Mouse (Mus musculus): ENCODE results near the gene St3gal4. TPM values are rescaled to one million over a fixed set of nuclear protein-coding genes. Genes with fewer than 3 reads are reported as not detected.

St3gal4 gene
- polyA plus RNA-seq, 2 experiments, result 14.5 to 35.6 TPM

GRCm38 (mm10) chr9:35026311-35026710 lies 92.8 kb downstream of the St3gal4 start:
- no peak overlapping the region for H3K4me3 ChIP-seq (replicated peaks; ENCODE audit: low read length)
- H3K9me3 ChIP-seq (ENCODE audit: control insufficient read depth, low read length), result no peaks in the 10 kb centered on the region
- H3K9ac ChIP-seq (ENCODE audit: low read depth, low read length, severe bottlenecking), result no peak overlapping the region
- ATAC-seq (ENCODE audit: low FRiP score, low read depth) (no peak), DNase-seq (ENCODE audit: low spot score) (no peak)
- H3K4me2 ChIP-seq (replicated peaks; ENCODE audit: low read depth, low read length, severe bottlenecking), result no peak overlapping the region
- no peaks in the 10 kb centered on the region; the same call in 1 of the 2 replicates for H3K36me3 ChIP-seq (ENCODE audit: control insufficient read depth, insufficient read depth, low read length)
- peaks cover 19% of the 10 kb centered on the region for H3K4me1 ChIP-seq (ENCODE audit: control insufficient read depth, insufficient read depth, low read length)
- WGBS, result 62% methylated on average over 6 of the region's 6 CpGs
- TF ChIP-seq POLR2A (IDR thresholded peaks at IDR 0.05; ENCODE audit: borderline replicate concordance, extremely low read depth, insufficient read depth, insufficient read length), result no peak
- H3K27ac ChIP-seq (replicated peaks; ENCODE audit: low read depth, low read length), result no peak overlapping the region
- no peaks in the 10 kb centered on the region for H3K27me3 ChIP-seq (ENCODE audit: control insufficient read depth, insufficient read depth, low read length)

GRCm38 (mm10) chr9:35024591-35025496 lies 94.2 kb downstream of the St3gal4 start:
- DNase-seq (ENCODE audit: low spot score) (no peak), ATAC-seq (ENCODE audit: low FRiP score, low read depth) (no peak)
- 7% methylated on average over 24 of the region's 25 CpGs for WGBS
- Histone ChIP-seq H3K9ac (ENCODE audit: low read depth, low read length, severe bottlenecking) (peak overlapping the region; percentile 50), H3K4me1 (ENCODE audit: control insufficient read depth, insufficient read depth, low read length) (peaks cover 24% of the 10 kb centered on the region), H3K27me3 (ENCODE audit: control insufficient read depth, insufficient read depth, low read length) (no peaks in the 10 kb centered on the region), H3K36me3 (ENCODE audit: control insufficient read depth, insufficient read depth, low read length) (no peaks in the 10 kb centered on the region; the same call in 1 of the 2 replicates), H3K4me3 (replicated peaks; ENCODE audit: low read length) (peak overlapping the region; percentile 30), H3K4me2 (replicated peaks; ENCODE audit: low read depth, low read length, severe bottlenecking) (peak overlapping the region; percentile 59), H3K27ac (replicated peaks; ENCODE audit: low read depth, low read length) (no peak overlapping the region), H3K9me3 (ENCODE audit: control insufficient read depth, low read length) (no peaks in the 10 kb centered on the region)
- no peak for TF ChIP-seq POLR2A (IDR thresholded peaks at IDR 0.05; ENCODE audit: borderline replicate concordance, extremely low read depth, insufficient read depth, insufficient read length)

GRCm38 (mm10) chr9:35021744-35022143 lies 97.3 kb downstream of the St3gal4 start:
- 83% methylated on average over 1 of the region's 1 CpGs for WGBS
- no peak for ATAC-seq (ENCODE audit: low FRiP score, low read depth)

GRCm38 (mm10) chr9:35020015-35020653 lies 98.9 kb downstream of the St3gal4 start:
- H3K27ac ChIP-seq (replicated peaks; ENCODE audit: low read depth, low read length), result no peak overlapping the region
- H3K36me3 ChIP-seq (ENCODE audit: control insufficient read depth, insufficient read depth, low read length), result no peaks in the 10 kb centered on the region
- no peak for TF ChIP-seq POLR2A (IDR thresholded peaks at IDR 0.05; ENCODE audit: borderline replicate concordance, extremely low read depth, insufficient read depth, insufficient read length)
- peaks cover 26% of the 10 kb centered on the region for H3K4me1 ChIP-seq (ENCODE audit: control insufficient read depth, insufficient read depth, low read length)
- DNase-seq (ENCODE audit: low spot score) (peak; percentile 50), ATAC-seq (ENCODE audit: low FRiP score, low read depth) (no peak)
- WGBS, result 40% methylated on average over 11 of the region's 11 CpGs
- H3K9ac ChIP-seq (ENCODE audit: low read depth, low read length, severe bottlenecking), result no peak overlapping the region
- H3K9me3 ChIP-seq (ENCODE audit: control insufficient read depth, low read length), result no peaks in the 10 kb centered on the region
- H3K4me2 ChIP-seq (replicated peaks; ENCODE audit: low read depth, low read length, severe bottlenecking), result no peak overlapping the region
- no peaks in the 10 kb centered on the region for H3K27me3 ChIP-seq (ENCODE audit: control insufficient read depth, insufficient read depth, low read length)
- H3K4me3 ChIP-seq (replicated peaks; ENCODE audit: low read length), result no peak overlapping the region

More at GRCm38 (mm10) chr9:35021744-35022143, 97.3 kb downstream of the St3gal4 start:
- Histone ChIP-seq H3K9ac (ENCODE audit: low read depth, low read length, severe bottlenecking) (no peak overlapping the region), H3K36me3 (ENCODE audit: control insufficient read depth, insufficient read depth, low read length) (no peaks in the 10 kb centered on the region), H3K9me3 (ENCODE audit: control insufficient read depth, low read length) (no peaks in the 10 kb centered on the region), H3K4me2 (replicated peaks; ENCODE audit: low read depth, low read length, severe bottlenecking) (no peak overlapping the region), H3K4me3 (replicated peaks; ENCODE audit: low read length) (no peak overlapping the region), H3K4me1 (ENCODE audit: control insufficient read depth, insufficient read depth, low read length) (peaks cover 39% of the 10 kb centered on the region), H3K27ac (replicated peaks; ENCODE audit: low read depth, low read length) (no peak overlapping the region), H3K27me3 (ENCODE audit: control insufficient read depth, insufficient read depth, low read length) (no peaks in the 10 kb centered on the region)
- DNase-seq (ENCODE audit: low spot score), result no peak
- no peak for TF ChIP-seq POLR2A (IDR thresholded peaks at IDR 0.05; ENCODE audit: borderline replicate concordance, extremely low read depth, insufficient read depth, insufficient read length)

- H3K4me3 ChIP-seq (replicated peaks; ENCODE audit: low read length), result no peak overlapping the region
- DNase-seq (ENCODE audit: low spot score), result peak; percentile 68
- H3K4me1 ChIP-seq (ENCODE audit: control insufficient read depth, insufficient read depth, low read length), result peaks cover 19% of the 10 kb centered on the region
- no peak for TF ChIP-seq POLR2A (IDR thresholded peaks at IDR 0.05; ENCODE audit: borderline replicate concordance, extremely low read depth, insufficient read depth, insufficient read length)
- no peaks in the 10 kb centered on the region for H3K36me3 ChIP-seq (ENCODE audit: control insufficient read depth, insufficient read depth, low read length)
- no peaks in the 10 kb centered on the region for H3K9me3 ChIP-seq (ENCODE audit: control insufficient read depth, low read length)
- no peak overlapping the region for H3K27ac ChIP-seq (replicated peaks; ENCODE audit: low read depth, low read length)
- no peaks in the 10 kb centered on the region for H3K27me3 ChIP-seq (ENCODE audit: control insufficient read depth, insufficient read depth, low read length)
- no peak overlapping the region for H3K4me2 ChIP-seq (replicated peaks; ENCODE audit: low read depth, low read length, severe bottlenecking)
- 9% methylated on average over 3 of the region's 3 CpGs for WGBS
- ATAC-seq (ENCODE audit: low FRiP score, low read depth), result no peak
- H3K9ac ChIP-seq (ENCODE audit: low read depth, low read length, severe bottlenecking), result no peak overlapping the region
These were observed 99.7 kb downstream of the St3gal4 start for GRCm38 (mm10) chr9:35019372-35019771.
